Mouse (Mus musculus) urinary bladder, adult 2 months (tissue): ENCODE data around the gene Grap2. TPM values are rescaled to one million over a fixed set of nuclear protein-coding genes. Genes with fewer than 3 reads are reported as not detected.
A peak's percentile ranks its signal among the peaks of the same experiment; 100 is the strongest.

Experiments
- DNase-seq: peaks from one replicate; pipeline ENCODE4 v3.0.0; 2022; ENCODE audit warnings: low spot score
- polyA plus RNA-seq: library from polyadenylated mRNA; depleted of rRNA; stranded (reverse); fragments of >200 nt; gene quantifications from 2 replicates; pipeline ENCODE4 v1.2.3, GENCODE M21; 2012

Grap2 gene
- polyA plus RNA-seq, 1 experiment = 0.47 TPM

- DNase-seq = no peak
Observed at GRCm38 (mm10) chr15:80639071-80639702, 66.8 kb downstream of the Grap2 start.

DNA sequence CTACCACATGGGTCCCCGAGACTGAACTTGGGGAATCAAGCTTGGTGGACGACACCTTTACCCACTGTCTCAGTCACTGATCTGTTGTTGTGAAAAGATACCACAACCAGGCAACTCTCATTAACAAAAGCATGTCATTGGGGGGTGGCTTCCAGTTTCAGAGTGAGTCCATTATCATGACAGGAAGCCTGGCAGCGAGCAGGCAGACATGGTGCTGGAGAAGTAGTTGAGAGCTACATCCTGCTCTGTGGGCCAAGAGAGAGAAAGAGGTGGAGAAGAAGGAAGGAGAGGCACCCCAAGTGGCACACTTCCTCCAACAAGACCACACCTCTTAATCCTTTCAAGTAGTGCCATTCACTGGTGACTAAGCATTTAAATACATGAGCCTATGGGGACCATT lies 67.5 kb downstream of the Grap2 start:
- DNase-seq = no peak

- no peak for DNase-seq
Observed at GRCm38 (mm10) chr15:80641702-80642435, 69.5 kb downstream of the Grap2 start.

- no peak for DNase-seq
Observed at GRCm38 (mm10) chr15:80645006-80645797, 72.8 kb downstream of the Grap2 start.

DNA sequence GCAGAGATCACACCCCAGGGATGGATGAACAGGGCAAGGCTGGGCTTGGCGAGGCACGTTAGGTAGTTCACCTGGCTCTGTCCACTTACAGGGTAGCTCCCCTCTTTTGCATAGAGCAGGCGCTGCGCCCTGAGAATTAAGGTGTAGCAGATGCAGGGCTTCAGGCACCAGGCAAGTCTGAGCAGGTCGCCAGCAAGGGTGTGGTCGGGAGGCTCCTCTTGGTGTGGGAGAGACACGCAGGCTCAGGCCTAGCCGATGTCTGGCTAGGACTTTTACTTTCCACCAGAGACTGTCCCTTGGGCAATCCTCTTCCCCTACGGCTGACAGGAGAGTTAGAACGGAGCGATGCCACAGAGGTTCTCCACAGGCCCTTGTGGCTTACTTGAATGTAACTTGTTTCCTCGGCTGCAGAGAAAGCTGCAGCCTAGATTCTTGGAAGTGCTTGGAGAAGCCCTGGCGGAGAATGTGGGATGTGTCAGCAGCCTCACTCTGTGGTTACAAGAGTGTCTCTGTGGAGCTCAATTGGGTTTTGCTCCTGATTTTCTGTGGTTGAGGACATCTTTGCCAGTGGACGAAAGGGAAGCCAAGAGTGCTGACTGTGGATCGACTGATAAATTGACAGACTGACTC lies 76.7 kb downstream of the Grap2 start:
- peak; percentile 31 for DNase-seq

GRCm38 (mm10) chr15:80650412-80650811 lies 78.0 kb downstream of the Grap2 start:
- no peak for DNase-seq

DNA sequence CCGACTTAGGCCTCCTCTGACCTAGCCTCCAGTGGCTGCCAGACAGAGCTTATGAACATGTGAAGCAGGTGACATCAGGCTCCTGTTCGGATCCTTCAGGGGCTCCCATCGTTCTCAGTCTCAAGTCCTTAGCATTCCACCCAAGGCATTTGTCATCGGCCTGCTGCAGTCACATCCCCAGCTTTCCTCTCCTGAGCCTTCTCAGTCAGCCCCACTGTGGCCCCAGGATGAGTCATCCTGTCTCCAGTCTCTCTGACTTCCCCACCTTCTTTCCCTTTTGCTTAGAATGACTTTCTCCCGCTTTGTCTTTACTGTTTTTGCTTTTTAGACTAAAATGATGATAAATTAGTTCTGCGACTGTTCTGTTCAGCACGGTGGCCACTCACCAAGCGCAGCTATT lies 81.5 kb downstream of the Grap2 start:
- DNase-seq = no peak

DNA sequence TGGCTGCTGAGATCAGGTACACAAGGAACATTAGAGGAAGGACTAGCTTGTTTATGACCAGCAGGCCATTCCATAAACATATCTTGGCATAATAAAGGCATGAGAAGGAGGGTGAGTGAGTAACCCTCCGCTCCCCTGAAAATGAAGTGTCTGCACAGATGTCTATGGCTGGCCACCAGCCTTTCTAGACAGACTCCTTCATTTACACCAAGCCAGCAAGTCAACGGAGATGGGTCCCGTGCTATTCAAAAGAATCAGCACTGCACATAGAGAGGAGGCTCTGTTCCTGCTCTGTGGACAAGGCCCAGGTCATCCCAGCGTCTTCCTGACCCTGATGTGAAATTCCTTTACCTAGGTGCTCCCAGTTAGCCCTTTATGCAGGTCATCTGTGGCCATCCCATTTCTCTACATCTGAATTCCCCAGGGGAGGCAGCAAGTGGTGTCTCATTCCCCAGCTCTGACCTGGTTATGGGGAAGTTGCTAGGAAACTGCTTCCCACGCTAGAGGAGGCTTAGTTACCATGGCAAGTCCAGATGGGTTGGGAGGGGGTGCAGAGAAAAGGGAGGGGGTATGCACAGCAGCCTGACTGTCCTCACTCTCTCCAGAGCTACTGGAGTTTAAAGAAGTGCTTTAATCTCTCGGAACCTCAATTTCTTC lies 86.5 kb downstream of the Grap2 start:
- no peak for DNase-seq

- no peak for DNase-seq
Observed at GRCm38 (mm10) chr15:80660963-80661362, 88.6 kb downstream of the Grap2 start.

DNA sequence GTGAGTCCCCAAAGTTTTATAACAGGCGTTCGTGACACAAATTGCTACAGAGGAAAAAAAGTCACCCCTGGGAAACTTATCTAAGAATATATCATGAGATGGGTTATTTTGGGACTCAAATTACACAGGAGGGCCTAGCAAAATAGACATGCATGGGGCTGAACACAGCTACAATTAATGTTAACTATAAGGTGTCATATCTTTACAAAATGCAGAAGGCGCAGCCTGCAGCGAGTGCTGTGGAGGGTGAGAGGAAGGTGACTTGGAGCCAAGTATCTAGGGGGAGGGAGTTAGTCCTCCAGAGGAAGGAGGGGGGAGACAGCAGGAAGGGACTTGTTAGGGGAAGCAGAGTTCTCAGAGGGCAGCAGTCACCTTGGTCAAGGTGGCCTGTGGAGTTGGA lies 92.0 kb downstream of the Grap2 start:
- DNase-seq = no peak

DNA sequence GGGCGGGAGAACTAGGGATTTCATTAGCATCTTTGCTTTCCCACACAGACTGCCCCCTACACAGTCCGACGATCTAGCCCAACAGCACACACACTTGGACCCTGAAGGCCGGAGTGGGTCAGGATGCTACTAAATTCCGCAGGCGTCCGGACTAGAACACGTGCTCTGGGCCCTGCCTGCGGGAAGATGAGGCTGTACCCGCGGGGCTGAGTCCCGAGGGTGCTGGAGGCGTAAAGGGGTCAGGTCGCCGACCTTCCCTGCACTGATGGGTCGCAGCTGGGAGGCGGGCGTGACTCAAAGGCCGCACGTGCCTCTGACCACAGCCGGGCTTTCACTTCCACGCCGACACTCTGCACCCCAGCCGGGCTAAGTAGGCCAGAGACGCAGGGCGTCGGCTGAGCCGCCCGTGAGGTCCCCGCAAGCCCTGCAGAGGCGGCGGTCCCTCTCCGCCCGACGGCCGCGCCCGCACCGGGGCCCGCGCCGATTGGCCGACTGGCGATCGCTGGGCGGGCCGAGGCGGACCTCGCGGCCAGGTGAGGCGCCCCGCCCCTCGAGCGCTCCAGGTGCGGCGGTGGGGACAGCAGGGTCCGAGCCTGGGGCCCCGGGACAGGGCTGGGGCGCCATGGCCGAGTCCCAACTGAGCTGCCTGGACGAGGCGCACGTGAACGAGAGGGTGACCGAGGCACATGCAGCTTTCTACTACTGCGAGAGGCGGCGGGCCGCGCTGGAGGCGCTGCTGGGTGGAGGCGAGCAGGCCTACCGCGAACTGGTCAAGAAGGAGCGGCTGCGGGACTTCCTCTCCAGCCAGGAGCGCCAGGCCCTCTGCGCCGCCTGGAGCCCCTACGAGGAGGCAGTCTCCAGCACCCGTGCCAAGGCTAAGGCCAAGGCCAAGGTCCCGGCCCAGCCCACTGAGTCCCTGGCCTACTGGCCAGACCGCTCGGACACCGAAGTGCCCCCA lies 99.2 kb downstream of the Grap2 start, which contains the start of gene Fam83f:
Gene Fam83f (plus strand): TSS at position 553 of the 958 bp plus-strand sequence.
- peak; percentile 78 for DNase-seq

DNA sequence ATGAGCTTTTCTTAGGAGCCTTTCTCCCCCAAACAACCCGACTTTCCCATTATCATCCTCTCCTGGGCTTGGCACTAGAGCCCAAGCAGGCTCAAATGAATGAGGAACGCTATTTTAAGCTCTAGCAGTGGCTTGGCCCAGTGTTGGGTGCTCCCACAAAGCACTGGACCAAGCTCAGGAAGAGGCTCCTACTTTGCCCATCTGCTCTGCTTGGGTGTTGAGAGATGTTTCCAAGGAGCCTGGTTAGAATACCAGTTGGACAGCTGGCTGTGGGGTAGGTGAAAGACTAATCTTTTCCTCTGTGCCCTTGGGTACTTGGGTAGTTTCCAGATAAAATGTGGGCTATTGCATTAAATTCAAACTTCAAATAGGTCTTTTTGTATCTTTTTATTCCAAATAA lies 100.4 kb downstream of the Grap2 start:
- DNase-seq = no peak

GRCm38 (mm10) chr15:80673337-80674095 lies 101.1 kb downstream of the Grap2 start:
- no peak for DNase-seq

- DNase-seq = no peak
Observed at GRCm38 (mm10) chr15:80674700-80675099, 102.3 kb downstream of the Grap2 start.

- no peak for DNase-seq
Observed at GRCm38 (mm10) chr15:80679515-80680215, 107.3 kb downstream of the Grap2 start.

DNA sequence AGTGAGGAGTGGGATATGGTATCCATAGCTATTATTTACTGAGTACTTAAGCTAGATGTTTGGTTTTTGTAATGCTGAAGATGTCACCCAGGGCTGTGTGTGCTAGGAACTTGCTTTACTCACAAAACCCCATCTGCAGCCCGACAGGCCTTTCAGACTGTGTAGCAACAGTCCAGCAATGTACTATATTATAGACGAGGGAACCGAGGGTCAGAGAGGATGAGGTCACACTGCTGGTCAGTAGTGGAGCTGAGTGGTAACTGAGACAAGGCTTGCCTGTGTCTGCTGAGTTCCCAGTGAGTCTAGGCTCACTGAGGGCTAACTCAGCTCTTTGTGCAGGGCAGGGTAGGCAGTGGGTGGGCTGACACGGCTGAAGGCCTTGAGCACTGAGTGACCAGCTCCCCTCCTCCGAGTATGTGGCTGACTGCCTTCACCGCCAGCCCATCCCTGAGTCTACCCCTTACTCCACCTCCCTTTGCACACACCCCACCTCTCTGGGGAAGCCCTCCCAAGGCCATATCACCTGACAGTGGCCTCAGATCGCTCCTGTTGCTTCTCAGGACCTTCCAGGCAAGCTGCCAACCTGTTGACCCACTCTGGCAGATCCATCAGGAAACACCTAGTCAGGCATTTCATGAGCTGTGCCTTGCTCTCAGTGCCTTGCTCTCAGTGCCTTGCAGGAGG lies 108.1 kb downstream of the Grap2 start:
- DNase-seq = no peak

GRCm38 (mm10) chr15:80681466-80681881 lies 109.1 kb downstream of the Grap2 start:
- DNase-seq = no peak

GRCm38 (mm10) chr15:80682343-80682742 lies 109.9 kb downstream of the Grap2 start:
- DNase-seq = no peak
